Mouse (Mus musculus): Measurements from ENCODE around the gene Plekha5.
"Not testable (repeated sequence)": the region's sequence is repeated elsewhere in the genome, so short reads cannot be mapped to it uniquely, and the experiment has no call there.

The Plekha5 gene

DNA sequence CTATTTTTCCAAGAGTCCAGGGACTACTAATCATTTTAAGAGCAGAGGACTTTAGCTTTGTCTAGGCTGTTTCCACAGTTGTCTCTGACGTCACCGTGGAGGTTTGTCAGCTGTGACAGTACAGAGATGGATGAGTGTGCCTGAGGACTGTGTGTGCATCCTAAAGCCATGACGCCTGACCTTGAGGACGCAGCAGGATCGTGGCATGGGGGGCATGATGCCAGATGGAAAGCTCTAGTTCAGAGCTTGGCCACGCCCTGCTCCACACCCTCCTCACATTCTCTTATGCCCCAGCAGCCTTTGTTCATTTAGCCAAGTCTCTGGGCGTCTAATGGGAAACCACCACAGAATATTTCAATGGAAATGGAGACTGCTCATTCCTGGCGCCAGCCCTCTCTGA lies 111.7 kb downstream of the Plekha5 start:
- no peak for DNase-seq

DNA sequence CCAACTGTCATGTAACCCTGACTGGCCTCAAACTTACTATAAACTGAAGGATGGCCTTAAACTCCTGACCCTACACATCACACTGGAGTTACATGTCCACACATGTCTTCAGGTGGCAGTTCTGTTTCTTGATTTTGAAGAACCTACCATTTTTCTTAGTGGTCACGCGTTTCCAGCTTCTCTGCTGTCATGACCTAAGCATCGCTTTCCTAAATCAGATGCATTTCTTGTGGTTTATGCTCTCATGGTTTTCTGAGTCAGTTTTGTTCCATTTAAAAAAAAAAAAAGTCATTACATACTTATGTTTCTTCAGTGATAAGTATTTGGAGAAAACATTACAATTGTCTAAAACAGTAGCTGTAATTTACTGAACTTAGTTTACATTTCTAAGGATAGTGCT lies 118.1 kb downstream of the Plekha5 start:
- DNase-seq = no peak

DNA sequence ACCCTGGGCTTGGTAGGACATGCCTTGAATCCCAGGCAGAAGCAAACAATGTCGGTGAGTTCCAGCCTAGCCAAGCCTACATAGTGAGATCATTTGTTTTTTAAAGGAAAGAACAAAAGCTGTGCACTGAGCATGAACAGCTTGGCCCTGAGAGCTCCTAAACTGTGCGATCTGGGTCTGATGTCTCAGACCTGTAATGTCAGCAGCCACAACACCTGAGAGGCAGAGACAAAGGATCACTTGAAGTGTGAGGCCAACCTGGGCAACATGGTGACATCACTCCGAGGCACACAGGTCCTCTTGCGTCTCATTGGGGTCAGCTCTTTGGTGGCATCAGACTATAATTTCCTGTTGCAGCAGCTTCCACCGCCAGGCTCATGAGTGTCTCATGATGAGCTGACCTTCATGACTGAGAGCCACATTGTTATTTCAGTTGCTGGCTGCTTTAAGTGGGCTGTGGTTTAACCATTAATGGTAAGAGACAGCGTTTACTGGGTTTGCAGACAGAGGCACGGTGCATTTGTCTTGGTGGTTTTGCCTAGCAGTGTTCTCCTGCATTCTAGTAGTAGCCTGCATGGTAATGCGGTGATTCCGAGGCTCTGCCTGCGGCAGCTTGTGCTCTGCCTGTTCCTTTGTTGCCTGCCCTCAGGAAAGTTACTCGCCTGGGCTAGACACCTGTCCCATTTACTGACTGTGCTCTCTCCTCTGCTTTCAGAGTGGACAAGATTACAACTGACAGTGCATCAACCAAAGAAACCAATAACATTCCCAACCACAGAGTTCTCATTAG lies 119.3 kb downstream of the Plekha5 start:
- no peak for DNase-seq

DNA sequence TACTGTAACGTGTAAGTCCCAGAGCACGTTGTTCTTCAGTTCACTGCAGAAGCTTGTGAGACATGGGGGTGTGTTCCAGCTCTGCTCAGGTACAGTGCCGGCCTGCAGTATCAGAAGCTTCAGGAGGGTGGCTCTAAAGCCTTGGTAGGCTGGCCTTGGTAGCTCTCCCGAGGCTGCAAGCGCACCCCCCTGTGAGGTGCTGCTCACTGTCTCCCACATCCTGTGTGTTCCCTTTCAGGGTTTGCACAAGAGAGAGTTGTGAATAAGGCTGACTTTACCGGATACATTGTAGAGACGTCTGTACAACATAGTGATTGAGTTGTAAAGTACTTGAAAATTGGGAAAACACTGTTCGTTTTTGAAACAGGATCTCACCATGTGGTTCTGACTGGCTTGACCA lies 122.2 kb downstream of the Plekha5 start:
- DNase-seq = no peak

DNA sequence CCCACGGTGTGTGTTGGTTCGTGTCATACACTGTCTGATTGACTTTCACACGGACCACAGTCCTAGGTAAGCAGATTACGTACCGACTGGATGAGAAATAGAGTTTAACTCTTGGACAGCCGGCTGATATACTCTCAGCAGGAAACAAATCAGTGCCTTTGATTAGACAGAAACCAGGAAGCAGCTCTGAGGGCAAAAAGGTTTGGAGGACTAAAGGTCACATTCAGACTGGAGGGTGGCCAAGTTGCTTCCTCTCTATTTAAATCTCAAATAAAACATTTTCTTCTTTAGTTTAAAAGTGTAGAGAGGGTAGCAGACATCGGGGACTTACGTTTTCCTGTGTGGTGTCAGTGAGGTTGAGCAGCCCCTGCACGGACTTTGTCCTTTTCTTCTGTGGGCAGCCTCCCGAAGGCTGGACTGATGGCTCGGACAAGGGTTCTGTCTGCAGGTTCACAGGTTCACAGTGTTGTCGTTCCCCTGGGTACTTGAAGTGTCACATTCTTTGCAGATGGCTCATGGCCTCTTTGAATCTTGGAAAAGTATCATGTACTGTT lies 122.9 kb downstream of the Plekha5 start:
- DNase-seq = peak; percentile 59

DNA sequence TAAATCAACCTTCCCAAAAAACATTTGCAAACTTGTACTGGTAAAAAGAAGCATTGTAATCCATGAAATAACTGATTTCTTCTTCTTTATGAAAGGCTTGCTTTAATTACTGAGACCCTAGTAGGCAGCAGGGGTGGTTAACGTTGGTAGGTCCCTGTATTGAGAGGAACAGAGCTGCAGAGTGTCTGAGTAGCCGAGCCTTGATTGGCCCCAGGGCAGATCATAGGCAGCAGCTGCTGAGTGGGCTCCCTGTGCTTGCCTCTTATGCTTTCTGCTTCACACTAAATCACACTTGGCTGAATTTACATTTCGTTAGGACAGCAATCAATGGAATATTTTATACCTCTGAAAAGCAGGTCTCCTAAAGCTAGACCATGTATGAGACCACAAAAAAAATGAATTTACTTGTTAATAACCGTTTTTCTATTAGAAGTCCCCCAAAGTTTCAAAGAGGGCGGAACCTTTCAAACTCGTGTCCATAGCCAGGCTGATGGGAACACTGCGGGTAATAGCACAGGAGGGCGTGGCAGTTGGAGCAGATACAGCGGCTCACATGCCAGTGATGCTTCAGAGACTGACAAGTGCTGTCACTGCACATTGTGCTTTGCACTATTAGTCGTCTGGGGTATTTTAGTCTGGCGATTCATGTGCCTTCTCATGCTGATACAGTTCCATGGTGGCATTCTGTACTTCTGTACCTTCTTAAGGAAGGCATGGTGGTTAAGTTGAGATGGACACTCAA lies 123.5 kb downstream of the Plekha5 start:
- DNase-seq = no peak

DNA sequence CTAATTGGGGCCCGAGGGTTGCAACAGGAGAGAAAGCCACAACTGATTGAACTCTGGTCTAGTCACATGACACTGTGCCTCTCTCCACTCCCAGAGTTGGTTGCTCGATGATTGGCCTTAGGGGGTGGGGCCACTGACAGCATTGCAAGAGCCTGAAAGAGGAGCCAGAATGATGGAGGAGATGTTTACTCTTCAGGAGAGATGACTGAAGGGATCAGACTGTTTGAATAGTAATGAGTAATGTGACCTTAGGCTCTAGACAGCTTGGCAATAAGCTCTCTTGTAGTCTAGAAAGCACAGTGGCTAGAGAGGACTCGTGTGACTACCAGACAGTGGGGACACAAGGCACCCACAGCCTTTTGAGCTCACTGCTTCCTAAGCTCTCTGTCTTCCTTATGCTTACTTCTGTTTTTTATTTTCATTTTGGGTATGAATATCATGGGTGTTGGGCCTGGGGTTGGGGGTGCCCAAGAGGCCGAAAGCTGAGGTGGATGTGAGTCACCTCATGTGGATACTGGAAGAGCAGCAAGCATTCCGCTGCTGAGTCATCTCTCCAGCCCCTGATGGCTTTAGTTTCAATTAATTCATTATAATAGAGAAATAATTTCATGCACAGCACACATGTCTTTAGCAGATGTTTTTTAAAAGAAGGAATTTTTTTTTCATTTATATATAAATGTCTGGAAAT lies 124.4 kb downstream of the Plekha5 start:
- DNase-seq = no peak

DNA sequence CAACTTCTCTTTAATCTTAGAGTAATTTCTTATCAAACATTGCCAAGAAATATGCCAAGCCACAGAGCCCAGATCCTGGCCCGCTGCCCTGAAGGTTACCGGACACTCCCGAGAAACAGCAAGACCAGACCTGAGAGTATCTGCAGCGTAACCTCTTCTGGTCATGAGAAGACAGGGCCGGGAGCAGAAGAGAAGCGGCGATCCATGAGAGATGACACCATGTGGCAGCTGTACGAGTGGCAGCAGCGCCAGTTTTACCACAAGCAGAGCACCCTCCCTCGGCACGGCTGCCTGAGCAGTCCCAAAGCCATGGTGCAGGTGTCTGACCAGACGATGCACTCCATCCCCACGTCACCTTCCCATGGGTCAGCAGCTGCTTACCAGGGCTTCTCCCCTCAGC lies 126.9 kb downstream of the Plekha5 start:
- DNase-seq = no peak

DNA sequence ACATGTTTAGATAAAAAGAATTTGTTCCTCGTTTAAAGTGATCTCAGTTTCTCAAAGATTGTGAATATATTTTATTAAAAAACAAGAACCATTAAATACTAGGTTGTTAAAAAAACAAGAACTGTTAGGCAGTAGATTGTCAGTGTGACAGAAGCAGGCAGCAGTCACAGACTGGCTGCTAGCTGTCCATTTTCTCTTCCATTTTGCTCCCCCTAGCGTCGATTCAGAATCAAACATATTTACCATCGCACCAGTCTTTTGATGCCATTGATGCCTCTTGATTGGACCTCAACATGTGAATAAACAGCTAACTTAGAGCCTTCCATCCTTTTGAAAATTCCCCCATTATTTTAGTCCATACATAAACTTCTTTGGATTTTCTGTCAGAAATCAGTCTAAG lies 130.4 kb downstream of the Plekha5 start:
- peak; percentile 37 for DNase-seq

DNA sequence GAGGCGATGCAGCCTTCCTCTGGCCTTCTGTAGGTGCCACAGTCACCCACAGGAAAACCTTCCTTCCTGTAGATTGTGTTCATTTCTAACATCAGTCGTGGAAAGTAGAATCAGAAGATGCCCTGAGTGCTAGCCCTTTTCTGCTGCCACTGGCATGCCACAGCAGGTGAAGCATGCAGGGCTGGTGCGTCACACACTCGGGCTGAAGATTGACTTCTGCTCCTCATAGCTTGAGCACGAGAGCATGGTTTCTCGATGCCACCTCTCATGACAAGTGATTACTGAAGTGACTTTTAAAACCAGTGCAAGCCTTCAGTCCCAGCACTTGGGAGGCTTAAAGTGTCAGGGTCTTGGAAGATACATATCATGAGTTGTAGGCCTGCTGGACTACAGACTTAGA lies 135.6 kb downstream of the Plekha5 start:
- DNase-seq = no peak

DNA sequence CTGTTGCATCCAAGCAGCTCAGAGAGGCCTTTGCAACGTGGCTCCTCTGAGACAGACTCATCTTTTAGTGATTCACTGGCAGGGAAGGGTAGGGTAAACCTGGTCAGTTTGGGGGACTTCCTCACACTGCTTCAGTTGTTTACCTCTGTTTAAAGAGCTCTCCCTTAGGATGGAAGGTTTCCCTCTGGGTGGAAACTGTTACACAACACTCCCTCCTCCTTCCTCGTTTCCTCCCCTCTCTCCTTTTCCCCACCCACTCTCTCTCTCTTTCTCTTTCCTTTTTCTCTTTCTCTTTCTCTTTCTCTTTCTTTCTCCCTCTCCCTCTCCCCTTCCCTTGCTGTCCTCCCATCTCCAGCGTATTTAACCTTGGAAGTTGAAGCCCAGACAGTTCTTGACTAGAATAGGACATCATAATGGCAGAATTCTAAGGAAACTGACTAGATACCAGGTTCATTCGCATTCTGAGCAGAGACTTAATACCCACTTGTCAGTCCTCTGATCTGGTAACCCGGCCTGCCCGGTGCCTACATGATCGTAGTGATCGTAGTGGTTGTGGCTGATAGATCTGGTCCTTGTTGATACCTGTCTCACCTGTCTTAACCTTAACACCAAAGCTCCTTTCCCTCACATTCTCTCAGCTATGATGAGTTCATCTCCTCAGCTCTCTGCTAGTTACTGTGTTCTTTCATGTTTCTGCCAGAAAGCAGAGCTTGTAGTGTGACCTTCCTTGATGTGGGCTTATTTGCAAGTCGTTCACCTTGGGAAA lies 137.5 kb downstream of the Plekha5 start:
- no peak for DNase-seq

DNA sequence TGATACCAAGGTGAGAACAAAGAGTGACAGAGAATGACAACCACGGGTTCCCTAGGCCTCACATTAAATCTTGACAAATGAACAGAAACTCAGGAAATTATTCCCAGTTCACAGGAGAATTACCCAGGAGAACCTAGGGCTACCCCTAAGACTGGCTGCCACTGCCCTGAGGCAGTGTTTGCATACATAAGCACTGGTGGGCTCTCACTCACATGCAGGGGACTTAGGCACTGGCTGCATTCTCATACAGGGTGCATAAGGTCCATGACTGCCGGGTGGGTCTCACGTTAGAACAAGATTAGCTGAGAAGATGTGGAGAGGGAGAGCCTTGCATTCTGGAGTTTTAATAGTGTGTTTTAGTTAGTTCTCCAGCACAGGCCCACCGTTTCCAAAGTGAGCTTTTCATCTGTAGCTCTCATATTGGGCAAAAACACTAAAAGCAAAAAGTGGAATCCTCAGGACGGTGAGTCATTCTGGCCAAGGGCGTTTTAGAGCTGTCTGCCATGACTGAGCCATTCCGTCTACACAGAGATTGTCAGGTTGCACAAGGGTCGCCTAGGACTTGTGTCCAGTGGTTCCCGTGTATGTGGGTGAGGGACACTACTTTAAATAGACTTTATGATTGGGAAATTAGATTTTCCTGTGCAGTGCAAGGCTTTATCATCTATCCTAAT lies 138.2 kb downstream of the Plekha5 start:
- DNase-seq = no peak

DNA sequence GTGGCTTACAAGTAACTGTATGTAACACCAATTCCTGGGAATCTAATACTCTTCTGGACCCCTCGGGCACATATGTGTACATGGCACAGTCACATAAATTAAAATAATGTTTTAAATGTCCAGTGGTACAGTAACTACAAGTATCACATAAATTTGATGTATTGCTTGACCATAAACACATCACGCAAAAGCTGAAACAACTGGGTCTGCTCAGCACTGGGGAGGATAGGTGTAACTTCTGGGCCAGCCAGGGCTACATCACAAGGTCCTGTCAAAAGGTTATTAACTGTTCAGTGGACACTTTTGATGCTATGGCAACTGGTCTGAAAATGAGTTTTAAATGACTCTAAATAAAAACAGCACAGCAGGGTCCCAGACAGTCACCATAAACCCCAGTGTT lies 143.3 kb downstream of the Plekha5 start:
- no peak for DNase-seq

DNA sequence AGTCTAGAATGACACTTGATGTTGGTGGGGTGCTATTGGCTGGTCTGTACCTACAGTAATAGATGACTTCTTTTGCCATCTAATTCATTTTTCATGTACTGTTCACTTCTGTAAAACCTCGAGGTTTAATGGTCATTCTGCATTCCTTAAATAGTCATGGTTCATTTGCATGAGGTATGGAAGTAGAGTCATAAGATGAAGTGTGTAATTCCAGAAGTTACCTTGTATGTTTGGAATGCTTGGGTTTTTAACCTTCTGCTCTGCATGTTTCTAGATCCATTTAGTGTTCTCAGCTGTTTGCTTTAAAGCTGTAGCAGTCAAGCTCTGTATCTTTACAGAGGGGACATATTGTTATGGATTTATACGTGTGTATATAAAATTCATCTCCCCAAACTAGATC lies 144.0 kb downstream of the Plekha5 start:
- DNase-seq = no peak

DNA sequence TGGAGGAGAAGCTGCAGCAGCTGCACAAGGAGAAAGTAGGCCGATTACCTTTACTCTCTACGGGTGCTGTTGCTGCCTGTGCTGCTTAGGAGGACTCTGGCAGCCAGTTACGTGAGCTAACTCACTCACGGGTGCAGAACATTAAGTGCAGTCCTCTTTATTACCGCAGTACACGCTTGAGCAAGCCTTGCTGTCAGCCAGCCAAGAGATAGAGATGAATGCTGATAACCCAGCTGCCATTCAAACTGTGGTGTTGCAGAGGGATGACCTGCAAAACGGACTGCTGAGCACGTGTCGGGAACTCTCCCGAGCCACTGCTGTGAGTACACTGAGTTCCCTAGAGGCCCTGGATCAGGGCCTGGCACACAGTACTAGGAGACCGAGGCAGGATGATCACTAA lies 146.3 kb downstream of the Plekha5 start:
- DNase-seq = peak; percentile 49

DNA sequence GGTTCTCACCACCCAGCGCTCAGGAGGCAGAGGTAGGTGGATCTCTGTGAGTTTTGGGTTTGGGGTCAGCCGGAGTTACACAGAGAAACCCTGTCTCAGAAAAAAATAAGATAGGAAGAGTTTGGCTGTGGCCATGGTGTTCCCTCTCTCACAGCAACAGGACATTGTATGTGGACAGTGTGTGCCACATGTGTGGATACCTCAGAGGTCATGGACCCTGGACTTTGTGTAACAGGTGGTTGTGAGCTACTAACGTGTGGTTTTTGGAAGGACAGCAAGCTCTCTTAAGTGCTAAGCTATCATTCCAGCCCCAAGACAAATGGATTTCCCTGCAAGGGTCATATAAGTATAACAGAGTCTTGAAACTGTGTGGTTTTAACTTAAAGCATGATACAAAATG lies 151.1 kb downstream of the Plekha5 start:
- no peak for DNase-seq

DNA sequence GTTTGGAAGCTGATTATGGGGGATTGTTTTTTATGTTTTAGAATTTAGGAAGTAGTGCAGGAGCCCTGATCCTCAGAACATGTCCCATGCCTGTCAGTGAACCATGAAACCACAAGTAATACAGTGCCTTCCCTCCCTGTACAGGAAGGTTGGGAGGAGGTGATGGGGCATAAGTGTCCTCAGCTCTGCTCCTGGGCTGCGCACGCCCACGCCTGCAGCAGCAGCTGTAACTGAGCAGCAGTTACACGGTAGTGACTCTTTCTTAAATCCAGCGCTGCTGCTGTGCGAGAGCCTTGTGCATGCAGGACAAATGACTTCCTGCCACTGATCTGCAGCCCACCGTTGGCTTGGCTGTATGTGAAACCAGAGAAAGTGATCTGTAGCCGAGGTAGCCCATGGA lies 152.3 kb downstream of the Plekha5 start:
- no peak for DNase-seq

DNA sequence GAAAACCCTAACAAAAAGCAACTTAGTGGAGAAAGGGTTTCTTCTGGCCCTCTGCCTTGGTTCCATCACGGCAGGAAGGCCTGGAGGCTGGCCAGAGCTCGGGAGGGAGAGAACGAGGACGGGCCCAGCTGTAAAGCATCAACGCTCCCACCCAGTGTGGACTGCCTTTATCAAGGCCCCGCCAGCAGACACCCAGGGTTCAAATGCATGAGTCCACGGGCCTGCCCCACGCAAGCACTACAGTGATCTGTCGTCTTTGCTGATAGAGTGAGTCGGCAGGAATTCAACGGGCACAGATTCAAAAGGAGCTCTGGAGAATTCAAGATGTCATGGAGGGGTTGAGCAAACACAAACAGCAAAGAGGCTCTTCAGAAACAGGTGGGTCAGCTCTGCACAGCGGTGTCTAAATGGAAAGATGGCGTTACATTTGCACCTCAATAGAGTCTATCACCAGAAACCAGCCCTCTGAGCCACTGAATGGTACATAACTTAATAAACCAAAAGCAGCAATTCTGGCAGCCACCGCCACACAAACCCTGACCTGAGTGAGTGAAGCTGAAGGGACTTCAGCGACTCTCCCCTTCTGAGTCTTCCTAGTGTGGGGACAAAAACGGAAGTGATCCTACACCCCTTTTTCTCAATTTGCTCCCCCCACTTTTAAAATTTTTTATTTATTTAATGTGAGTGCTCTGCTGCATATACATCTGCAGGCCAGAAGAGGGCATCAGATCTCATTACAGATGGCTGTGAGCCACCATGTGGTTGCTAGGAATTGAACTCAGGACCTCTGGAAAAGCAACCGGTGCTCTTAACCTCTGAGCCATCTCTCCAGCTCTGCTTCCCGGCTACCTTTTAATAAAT lies 153.3 kb downstream of the Plekha5 start:
- peak; percentile 76 for DNase-seq

DNA sequence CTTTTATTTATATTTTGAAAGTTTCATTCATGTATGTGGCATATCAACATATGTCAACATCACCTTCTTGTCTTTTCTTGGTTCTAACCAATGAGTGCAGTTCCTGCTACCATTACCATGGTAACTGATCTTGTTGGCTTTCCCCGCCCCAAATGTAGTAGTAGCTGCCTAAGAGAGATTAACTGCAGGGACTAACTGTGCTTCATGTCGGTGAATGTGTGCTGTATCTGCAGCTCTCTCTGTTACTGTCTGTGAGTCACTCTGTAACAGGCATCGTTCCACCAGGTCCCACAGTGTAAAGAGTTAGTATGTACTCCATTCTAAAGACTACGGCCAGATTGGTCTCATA lies 153.9 kb downstream of the Plekha5 start:
- DNase-seq = no peak

DNA sequence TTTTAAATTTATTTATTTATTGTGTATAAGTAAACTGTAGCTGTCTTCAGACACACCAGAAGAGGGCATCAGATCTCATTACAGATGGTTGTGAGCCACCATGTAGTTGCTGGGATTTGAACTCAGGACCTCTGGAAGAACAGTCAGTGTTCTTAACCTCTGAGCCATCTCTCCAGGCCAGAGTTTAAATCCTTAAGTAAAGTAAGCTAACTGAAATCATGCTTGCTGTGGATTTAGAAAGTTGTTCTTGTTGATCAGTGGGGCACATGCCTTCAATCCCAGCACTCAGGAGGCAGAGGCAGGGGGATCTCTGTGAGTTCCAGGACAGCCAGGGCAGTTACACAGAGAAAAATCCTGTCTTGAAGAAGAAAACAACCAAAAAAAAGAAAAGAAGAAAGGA lies 155.1 kb downstream of the Plekha5 start:
- not testable (repeated sequence) for DNase-seq

DNA sequence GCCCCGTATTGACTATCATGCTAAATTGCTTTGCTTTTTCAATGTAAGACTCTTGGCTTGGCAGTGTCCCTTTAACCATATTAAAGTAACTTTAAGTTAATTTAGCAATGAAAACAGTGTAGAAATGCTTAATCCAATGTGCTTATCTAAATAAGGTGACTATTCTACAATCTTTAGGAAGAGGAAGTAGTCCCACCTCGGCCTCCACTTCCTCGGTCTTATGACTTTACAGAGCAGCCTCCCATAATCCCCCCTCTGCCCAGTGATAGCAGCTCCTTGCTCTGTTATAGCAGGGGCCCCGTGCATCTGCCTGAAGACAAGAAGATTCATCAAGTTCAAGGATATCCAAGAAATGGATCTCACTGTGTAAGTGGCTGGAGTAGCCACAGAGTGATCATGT lies 156.3 kb downstream of the Plekha5 start:
- no peak for DNase-seq

Data from kidney, postnatal 10 days (tissue).